In the genomic region with DNA sequence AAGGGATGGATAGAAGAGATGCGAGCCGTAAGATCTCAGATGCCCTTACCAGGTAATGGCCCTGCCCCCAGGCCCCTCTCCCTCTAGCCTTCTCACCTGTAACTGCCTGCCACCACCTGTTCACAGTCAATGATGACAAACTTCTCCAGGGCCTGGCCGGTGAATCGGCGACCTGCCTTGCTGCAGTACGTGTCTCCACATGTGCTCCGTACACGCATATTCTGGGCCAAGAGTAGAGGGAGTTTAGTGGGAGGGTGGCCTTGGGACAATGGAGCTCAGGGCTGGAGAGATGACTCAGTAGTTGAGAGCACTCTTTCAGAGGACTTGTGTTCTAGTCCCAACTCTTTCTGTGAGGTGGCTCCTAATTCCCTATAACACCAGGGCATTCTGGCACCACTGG, we compare ENCODE assay signal across 37 mouse cellular contexts. TPM values are rescaled to one million over a fixed set of nuclear protein-coding genes. Genes with fewer than 3 reads are reported as not detected.
"Had no signal": no experiment of that assay in that cellular context is flagged by ENCODE, and none has a peak within 500 bp of the region (broad histone marks: within the 10 kb centered on the region; RNA-seq: fewer than 3 reads in every experiment).

No protein-coding gene starts in this region.

- DNase-seq: gastrocnemius, postnatal 14 days; gastrocnemius, postnatal 36 days; heart, adult 11 months; heart, adult 2 months; heart, postnatal 14 days; heart, postnatal 36 days; kidney, adult 11 months; kidney, adult 2 months; kidney, adult 9 months; kidney, postnatal 14 days; layer of hippocampus, adult 9-11 months; layer of hippocampus, postnatal 36 days; left cerebral cortex, postnatal 4 days had no signal

- H3K27ac ChIP-seq: heart, adult 2 months; heart, embryonic 13.5 days; heart, embryonic 15.5 days; hindbrain, embryonic 13.5 days; hindbrain, embryonic 15.5 days; hindbrain, postnatal 0 days; kidney, embryonic 15.5 days; kidney, postnatal 0 days; limb, embryonic 13.5 days; limb, embryonic 15.5 days had no signal

- H3K4me2 ChIP-seq: heart, embryonic 11.5 days; heart, embryonic 13.5 days; heart, embryonic 15.5 days; hindbrain, embryonic 13.5 days; hindbrain, embryonic 15.5 days; kidney, embryonic 15.5 days; limb, embryonic 13.5 days; limb, embryonic 15.5 days had no signal

- H3K9ac ChIP-seq: heart, embryonic 13.5 days; heart, embryonic 15.5 days; hindbrain, embryonic 13.5 days; hindbrain, embryonic 15.5 days; kidney, embryonic 15.5 days; limb, embryonic 13.5 days; limb, embryonic 15.5 days had no signal

- H3K4me3 ChIP-seq: heart, adult 2 months; heart, embryonic 13.5 days; heart, embryonic 15.5 days; hindbrain, embryonic 13.5 days; hindbrain, embryonic 15.5 days; kidney, embryonic 15.5 days; limb, embryonic 13.5 days; limb, embryonic 15.5 days had no signal

- H3K36me3 ChIP-seq: heart, embryonic 13.5 days; heart, embryonic 15.5 days; hindbrain, embryonic 13.5 days; hindbrain, embryonic 15.5 days; kidney, embryonic 15.5 days; limb, embryonic 13.5 days; limb, embryonic 15.5 days had no signal

- ATAC-seq: hindbrain, postnatal 0 days; intestine, embryonic 16.5 days had no signal

- H3K27me3 ChIP-seq: hindbrain, embryonic 13.5 days; hindbrain, embryonic 15.5 days; kidney, embryonic 15.5 days; limb, embryonic 15.5 days had no signal

- H3K9me3 ChIP-seq: heart, embryonic 13.5 days; heart, embryonic 15.5 days; hindbrain, embryonic 13.5 days; hindbrain, embryonic 15.5 days; kidney, embryonic 15.5 days; limb, embryonic 13.5 days; limb, embryonic 15.5 days had no signal

RNA-seq across cellular contexts. Expression of a gene that starts 3.8 kb away (rescaled TPM):
- total RNA-seq: gastrocnemius, adult 18-20 months; gastrocnemius, adult 8-10 months; gastrocnemius, postnatal 14 days; gastrocnemius, postnatal 36 days; heart, adult 2 months; heart, postnatal 14 days; heart, postnatal 36 days; hematopoietic stem cell, adult 5-6 weeks; hindbrain, postnatal 0 days; layer of hippocampus, adult 18-20 months; layer of hippocampus, adult 8-10 months; layer of hippocampus, postnatal 14 days; layer of hippocampus, postnatal 36 days; left cerebral cortex, adult 18-20 months; left cerebral cortex, adult 8-10 months; left cerebral cortex, postnatal 10 days; left cerebral cortex, postnatal 25 days; left cerebral cortex, postnatal 4 days; liver, adult 2 months had no signal
- polyA plus RNA-seq: gonadal fat pad, adult 2 months; heart, adult 2 months; kidney, adult 2 months; liver, adult 2 months had no signal

RNA-seq across cellular contexts. Expression of a gene that starts 55.7 kb away (rescaled TPM):
- total RNA-seq: gastrocnemius, adult 18-20 months; gastrocnemius, adult 8-10 months; gastrocnemius, postnatal 36 days; heart, adult 2 months; heart, postnatal 36 days; liver, adult 2 months had no signal
- polyA plus RNA-seq: heart, adult 2 months; limb, embryonic 11.5 days had no signal
